Mouse (Mus musculus): ENCODE measurements at regions not wholly inside any gene's neighbourhood (a gene's known extent, or its start where the extent isn't known, plus 50 kb on each side); places are given as distances from the start of the nearest gene placed in this dataset.

GRCm38 (mm10) chr8:88972993-88973690 lies 70.8 kb downstream of the Sall1 start:
- Histone ChIP-seq H3K4me3 (no peak overlapping the region), H3K36me3 (no peaks in the 10 kb centered on the region), H3K27me3 (replicated peaks) (peaks cover 17% of the 10 kb centered on the region), H3K27ac (replicated peaks) (no peak overlapping the region), H3K4me1 (no peaks in the 10 kb centered on the region), H3K4me2 (no peak overlapping the region), H3K9ac (no peak overlapping the region), H3K9me3 (no peaks in the 10 kb centered on the region)
- 61% methylated on average over 15 of the region's 15 CpGs for WGBS
- ATAC-seq (ENCODE audit: extremely low read depth, insufficient number of reproducible peaks, low FRiP score, low TSS enrichment), result no peak

- no peak overlapping the region for H3K27ac ChIP-seq (replicated peaks)
- peaks cover under 1% of the 10 kb centered on the region; the same call in 1 of the 2 replicates for H3K27me3 ChIP-seq (replicated peaks)
- H3K4me3 ChIP-seq, result no peak overlapping the region
- H3K36me3 ChIP-seq, result no peaks in the 10 kb centered on the region
- peaks cover 11% of the 10 kb centered on the region; the same call in 1 of the 2 replicates for H3K9me3 ChIP-seq
- H3K4me2 ChIP-seq, result no peak overlapping the region
- no peak overlapping the region for H3K9ac ChIP-seq
- no peaks in the 10 kb centered on the region for H3K4me1 ChIP-seq
- ATAC-seq (ENCODE audit: extremely low read depth, insufficient number of reproducible peaks, low FRiP score, low TSS enrichment), result no peak
Observed at GRCm38 (mm10) chr8:88958843-88959242, 85.1 kb downstream of the Sall1 start.

GRCm38 (mm10) chr8:88953178-88953577 lies 90.8 kb downstream of the Sall1 start:
- no peak for ATAC-seq (ENCODE audit: extremely low read depth, insufficient number of reproducible peaks, low FRiP score, low TSS enrichment)
- WGBS, result 73% methylated on average over 2 of the region's 2 CpGs
- peaks cover 11% of the 10 kb centered on the region; the same call in 1 of the 2 replicates for H3K9me3 ChIP-seq

GRCm38 (mm10) chr8:88951829-88952155 lies 92.2 kb downstream of the Sall1 start:
- Histone ChIP-seq H3K36me3 (no peaks in the 10 kb centered on the region), H3K9ac (no peak overlapping the region), H3K4me2 (no peak overlapping the region), H3K27ac (replicated peaks) (no peak overlapping the region), H3K4me1 (0 out of 2 replicates have a peak, but pooled peaks cover 4% of the 10 kb centered on the region), H3K27me3 (replicated peaks) (peaks cover 10% of the 10 kb centered on the region; the same call in 1 of the 2 replicates), H3K4me3 (no peak overlapping the region), H3K9me3 (peaks cover 7% of the 10 kb centered on the region; the same call in 1 of the 2 replicates)
- WGBS, result 82% methylated on average over 7 of the region's 7 CpGs
- no peak for ATAC-seq (ENCODE audit: extremely low read depth, insufficient number of reproducible peaks, low FRiP score, low TSS enrichment)

More at GRCm38 (mm10) chr8:88953178-88953577, 90.8 kb downstream of the Sall1 start:
- H3K4me2 ChIP-seq, result no peak overlapping the region
- H3K9ac ChIP-seq, result no peak overlapping the region
- no peaks in the 10 kb centered on the region for H3K36me3 ChIP-seq
- no peak overlapping the region for H3K4me3 ChIP-seq
- peaks cover 10% of the 10 kb centered on the region; the same call in 1 of the 2 replicates for H3K27me3 ChIP-seq (replicated peaks)
- H3K4me1 ChIP-seq, result 0 out of 2 replicates have a peak, but pooled peaks cover 4% of the 10 kb centered on the region
- no peak overlapping the region for H3K27ac ChIP-seq (replicated peaks)

- H3K9me3 ChIP-seq, result 0 out of 2 replicates have a peak, but pooled peaks cover 3% of the 10 kb centered on the region
- WGBS, result 77% methylated on average over 16 of the region's 16 CpGs
- H3K27me3 ChIP-seq (replicated peaks), result peaks cover 10% of the 10 kb centered on the region; the same call in 1 of the 2 replicates
- no peak overlapping the region for H3K4me2 ChIP-seq
- no peak overlapping the region for H3K9ac ChIP-seq
- H3K27ac ChIP-seq (replicated peaks), result no peak overlapping the region
- no peak overlapping the region for H3K4me3 ChIP-seq
- H3K4me1 ChIP-seq, result 0 out of 2 replicates have a peak, but pooled peaks cover 4% of the 10 kb centered on the region
- ATAC-seq (ENCODE audit: extremely low read depth, insufficient number of reproducible peaks, low FRiP score, low TSS enrichment), result no peak
- no peaks in the 10 kb centered on the region for H3K36me3 ChIP-seq
Observed at GRCm38 (mm10) chr8:88951145-88951828, 92.7 kb downstream of the Sall1 start.

GRCm38 (mm10) chr8:88949975-88950374 lies 94.0 kb downstream of the Sall1 start:
- no peaks in the 10 kb centered on the region for H3K36me3 ChIP-seq
- ATAC-seq (ENCODE audit: extremely low read depth, insufficient number of reproducible peaks, low FRiP score, low TSS enrichment), result no peak
- 0 out of 2 replicates have a peak, but pooled peaks cover 4% of the 10 kb centered on the region for H3K4me1 ChIP-seq
- no peak overlapping the region for H3K4me2 ChIP-seq
- peaks cover 10% of the 10 kb centered on the region; the same call in 1 of the 2 replicates for H3K27me3 ChIP-seq (replicated peaks)
- no peak overlapping the region for H3K27ac ChIP-seq (replicated peaks)
- no peak overlapping the region for H3K4me3 ChIP-seq
- no peaks in the 10 kb centered on the region for H3K9me3 ChIP-seq
- WGBS, result 87% methylated on average over 6 of the region's 6 CpGs
- no peak overlapping the region for H3K9ac ChIP-seq

- Histone ChIP-seq H3K4me2 (no peak overlapping the region), H3K9ac (no peak overlapping the region), H3K9me3 (no peaks in the 10 kb centered on the region), H3K27ac (replicated peaks) (no peak overlapping the region), H3K4me3 (no peak overlapping the region), H3K27me3 (replicated peaks) (peaks cover 10% of the 10 kb centered on the region; the same call in 1 of the 2 replicates), H3K4me1 (0 out of 2 replicates have a peak, but pooled peaks cover 4% of the 10 kb centered on the region), H3K36me3 (no peaks in the 10 kb centered on the region)
- no peak for ATAC-seq (ENCODE audit: extremely low read depth, insufficient number of reproducible peaks, low FRiP score, low TSS enrichment)
- 65% methylated on average over 16 of the region's 16 CpGs for WGBS
Observed at GRCm38 (mm10) chr8:88948981-88949380, 95.0 kb downstream of the Sall1 start.

GRCm38 (mm10) chr8:88948328-88948727 lies 95.6 kb downstream of the Sall1 start:
- no peak overlapping the region for H3K9ac ChIP-seq
- 0 out of 2 replicates have a peak, but pooled peaks cover 4% of the 10 kb centered on the region for H3K4me1 ChIP-seq
- no peaks in the 10 kb centered on the region for H3K36me3 ChIP-seq
- no peak overlapping the region for H3K4me2 ChIP-seq
- 38% methylated on average over 6 of the region's 6 CpGs for WGBS
- H3K27me3 ChIP-seq (replicated peaks), result 0 out of 2 replicates have a peak, but pooled peaks cover 7% of the 10 kb centered on the region
- H3K4me3 ChIP-seq, result no peak overlapping the region
- no peak overlapping the region for H3K27ac ChIP-seq (replicated peaks)
- H3K9me3 ChIP-seq, result 0 out of 2 replicates have a peak, but pooled peaks cover 3% of the 10 kb centered on the region
- no peak for ATAC-seq (ENCODE audit: extremely low read depth, insufficient number of reproducible peaks, low FRiP score, low TSS enrichment)

- H3K27me3 ChIP-seq (replicated peaks), result 0 out of 2 replicates have a peak, but pooled peaks cover 13% of the 10 kb centered on the region
- H3K36me3 ChIP-seq, result no peaks in the 10 kb centered on the region
- WGBS, result 81% methylated on average over 3 of the region's 3 CpGs
- no peak overlapping the region for H3K27ac ChIP-seq (replicated peaks)
- H3K4me2 ChIP-seq, result no peak overlapping the region
- 0 out of 2 replicates have a peak, but pooled peaks cover 4% of the 10 kb centered on the region for H3K4me1 ChIP-seq
- no peak overlapping the region for H3K4me3 ChIP-seq
- no peak overlapping the region for H3K9ac ChIP-seq
- no peak for ATAC-seq (ENCODE audit: extremely low read depth, insufficient number of reproducible peaks, low FRiP score, low TSS enrichment)
- 0 out of 2 replicates have a peak, but pooled peaks cover 4% of the 10 kb centered on the region for H3K9me3 ChIP-seq
Observed at GRCm38 (mm10) chr8:88947384-88947783, 96.6 kb downstream of the Sall1 start.

- Histone ChIP-seq H3K9me3 (0 out of 2 replicates have a peak, but pooled peaks cover 4% of the 10 kb centered on the region), H3K36me3 (no peaks in the 10 kb centered on the region), H3K4me3 (no peak overlapping the region), H3K4me1 (0 out of 2 replicates have a peak, but pooled peaks cover 4% of the 10 kb centered on the region), H3K27ac (replicated peaks) (no peak overlapping the region), H3K4me2 (no peak overlapping the region), H3K9ac (no peak overlapping the region), H3K27me3 (replicated peaks) (peaks cover 20% of the 10 kb centered on the region)
- 49% methylated on average over 8 of the region's 8 CpGs for WGBS
- no peak for ATAC-seq (ENCODE audit: extremely low read depth, insufficient number of reproducible peaks, low FRiP score, low TSS enrichment)
Observed at GRCm38 (mm10) chr8:88945656-88946055, 98.3 kb downstream of the Sall1 start.

- peaks cover 21% of the 10 kb centered on the region for H3K27me3 ChIP-seq (replicated peaks)
- 0 out of 2 replicates have a peak, but pooled peaks cover 4% of the 10 kb centered on the region for H3K4me1 ChIP-seq
- no peak overlapping the region for H3K9ac ChIP-seq
- H3K27ac ChIP-seq (replicated peaks), result no peak overlapping the region
- H3K4me2 ChIP-seq, result no peak overlapping the region
- ATAC-seq (ENCODE audit: extremely low read depth, insufficient number of reproducible peaks, low FRiP score, low TSS enrichment), result no peak
- H3K36me3 ChIP-seq, result no peaks in the 10 kb centered on the region
- 0 out of 2 replicates have a peak, but pooled peaks cover 4% of the 10 kb centered on the region for H3K9me3 ChIP-seq
- no peak overlapping the region for H3K4me3 ChIP-seq
- 41% methylated on average over 4 of the region's 4 CpGs for WGBS
Observed at GRCm38 (mm10) chr8:88944038-88944437, 99.9 kb downstream of the Sall1 start.
